ENCODE assay signal across 28 mouse cellular contexts in genomic region chr14:104594851-104595250, GRCm38 (mm10).
"Had no signal": no experiment of that assay in that cellular context is flagged by ENCODE, and none has a peak within 500 bp of the region (broad histone marks: within the 10 kb centered on the region; RNA-seq: fewer than 3 reads in every experiment).

No protein-coding gene starts in this region.

- ATAC-seq: forebrain, embryonic 13.5 days; forebrain, embryonic 14.5 days; forebrain, embryonic 15.5 days; forebrain, embryonic 16.5 days; forebrain, postnatal 0 days had no signal

- DNase-seq: cerebellum, adult 9-10 months; cerebellum, adult 9-11 months; cerebellum, postnatal 10 days; cerebellum, postnatal 25 days; cerebellum, postnatal 36 days; embryo, embryonic 11 days; forebrain, postnatal 0 days; gastrocnemius, adult 2 months; gastrocnemius, postnatal 10 days; gastrocnemius, postnatal 14 days; gastrocnemius, postnatal 25 days; gastrocnemius, postnatal 36 days; heart, adult 11 months; heart, adult 18-20 months; heart, adult 2 months had no signal

- H3K9me3 ChIP-seq: embryonic facial prominence, embryonic 10.5 days; embryonic facial prominence, embryonic 12.5 days; embryonic facial prominence, embryonic 13.5 days; embryonic facial prominence, embryonic 15.5 days; forebrain, embryonic 10.5 days; forebrain, embryonic 12.5 days; forebrain, embryonic 15.5 days; heart, embryonic 10.5 days had no signal

- H3K9ac ChIP-seq: embryonic facial prominence, embryonic 12.5 days; embryonic facial prominence, embryonic 13.5 days; embryonic facial prominence, embryonic 15.5 days; forebrain, embryonic 12.5 days; forebrain, embryonic 13.5 days; forebrain, embryonic 15.5 days; forebrain, postnatal 0 days; heart, embryonic 12.5 days had no signal

- H3K4me1 ChIP-seq: embryonic facial prominence, embryonic 10.5 days; embryonic facial prominence, embryonic 12.5 days; embryonic facial prominence, embryonic 13.5 days; embryonic facial prominence, embryonic 15.5 days; forebrain, embryonic 10.5 days; forebrain, embryonic 12.5 days; forebrain, embryonic 13.5 days; forebrain, embryonic 15.5 days; heart, embryonic 10.5 days; heart, embryonic 12.5 days had no signal

- H3K4me3 ChIP-seq: embryonic facial prominence, embryonic 10.5 days; embryonic facial prominence, embryonic 12.5 days; embryonic facial prominence, embryonic 13.5 days; embryonic facial prominence, embryonic 15.5 days; erythroblast, embryonic 14.5 days; forebrain, embryonic 10.5 days; forebrain, embryonic 12.5 days; forebrain, embryonic 13.5 days; forebrain, embryonic 15.5 days; gastrocnemius, adult 2 months; heart, adult 2 months; heart, embryonic 10.5 days; heart, embryonic 12.5 days had no signal

- H3K27ac ChIP-seq: embryonic facial prominence, embryonic 10.5 days; embryonic facial prominence, embryonic 12.5 days; embryonic facial prominence, embryonic 13.5 days; embryonic facial prominence, embryonic 15.5 days; forebrain, embryonic 10.5 days; forebrain, embryonic 12.5 days; forebrain, embryonic 13.5 days; forebrain, embryonic 15.5 days; gastrocnemius, adult 2 months; heart, adult 2 months; heart, embryonic 10.5 days had no signal

- H3K27me3 ChIP-seq: embryonic facial prominence, embryonic 12.5 days; embryonic facial prominence, embryonic 13.5 days; embryonic facial prominence, embryonic 15.5 days; forebrain, embryonic 12.5 days; forebrain, embryonic 13.5 days; forebrain, embryonic 15.5 days; heart, embryonic 12.5 days had no signal

- H3K36me3 ChIP-seq: embryonic facial prominence, embryonic 10.5 days; embryonic facial prominence, embryonic 12.5 days; embryonic facial prominence, embryonic 13.5 days; embryonic facial prominence, embryonic 15.5 days; forebrain, embryonic 10.5 days; forebrain, embryonic 12.5 days; forebrain, embryonic 15.5 days; heart, embryonic 10.5 days; heart, embryonic 12.5 days had no signal
